Comparison of ENCODE assay signal across 10 mouse cellular contexts in the genomic region with DNA sequence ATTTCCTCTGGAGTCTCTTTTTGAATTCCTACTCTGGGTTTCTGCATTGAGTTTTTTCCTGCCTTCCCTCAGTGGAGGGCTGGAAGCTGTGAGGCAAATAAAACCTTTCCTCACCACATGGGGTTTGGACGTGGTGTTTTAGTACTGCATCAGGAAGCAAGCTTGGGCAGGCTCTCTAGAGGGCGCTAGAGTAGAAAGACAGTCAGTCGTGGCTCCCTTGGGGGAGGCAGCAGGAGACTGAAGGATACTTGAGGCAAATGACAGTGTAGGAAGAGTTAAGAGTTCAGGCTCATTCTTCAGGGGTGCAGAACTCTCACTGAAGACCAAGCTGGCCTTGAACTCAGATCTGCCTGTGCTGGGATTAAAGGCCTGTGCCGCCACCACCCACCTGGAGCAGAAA.
DNase-seq lines count a peak whose midpoint lies in the region; ATAC-seq and TF ChIP-seq lines count a peak whose summit lies in the region.
"Had no signal": no experiment of that assay in that cellular context is flagged by ENCODE, and none has a peak within 500 bp of the region (broad histone marks: within the 10 kb centered on the region; RNA-seq: fewer than 3 reads in every experiment).

No protein-coding gene starts in this region.

- peak; percentile 34 for TF ChIP-seq CTCF in forebrain, postnatal 0 days (IDR thresholded peaks at IDR 0.05; ENCODE audit: low read depth)
- TF ChIP-seq CTCF in stomach, postnatal 0 days (IDR thresholded peaks at IDR 0.05; ENCODE audit: low read depth) = peak; percentile 62

- TF ChIP-seq EP300 in stomach, postnatal 0 days (optimal IDR thresholded peaks at IDR 0.05) = no peak

- intact Hi-C loops in heart, postnatal 25 days (cut with DNase I) = no loop called here

- H3K27ac ChIP-seq in forebrain, postnatal 0 days (ENCODE audit: low read depth, low read length) = no peak overlapping the region
- H3K27ac ChIP-seq in forebrain, embryonic 14.5 days (ENCODE audit: low read depth, low read length) = no peak overlapping the region
- no peak overlapping the region for H3K27ac ChIP-seq in stomach, postnatal 0 days (replicated peaks)
- H3K27ac ChIP-seq in limb, embryonic 10.5 days = no peak overlapping the region
- H3K27ac ChIP-seq: forebrain, embryonic 12.5 days had no signal

- H3K4me2 ChIP-seq in forebrain, postnatal 0 days (ENCODE audit: low read depth) = no peak overlapping the region
- H3K4me2 ChIP-seq in forebrain, embryonic 14.5 days (ENCODE audit: low read length) = no peak overlapping the region
- H3K4me2 ChIP-seq in stomach, postnatal 0 days (replicated peaks; ENCODE audit: low read depth) = no peak overlapping the region
- H3K4me2 ChIP-seq: forebrain, embryonic 12.5 days had no signal

- 32% methylated on average over 4 of the region's 4 CpGs for WGBS in forebrain, postnatal 0 days
- WGBS in forebrain, embryonic 14.5 days = 32% methylated on average over 4 of the region's 4 CpGs
- WGBS in stomach, postnatal 0 days = 39% methylated on average over 4 of the region's 4 CpGs
- 43% methylated on average over 4 of the region's 4 CpGs for WGBS in limb, embryonic 10.5 days

- H3K27me3 ChIP-seq in forebrain, postnatal 0 days (ENCODE audit: insufficient read depth, low read length) = no peaks in the 10 kb centered on the region
- H3K27me3 ChIP-seq in forebrain, embryonic 14.5 days (replicated peaks; ENCODE audit: control insufficient read depth, insufficient read depth, low read length) = no peaks in the 10 kb centered on the region
- H3K27me3 ChIP-seq in stomach, postnatal 0 days (ENCODE audit: control insufficient read depth, insufficient read depth, low read length) = no peaks in the 10 kb centered on the region
- no peaks in the 10 kb centered on the region for H3K27me3 ChIP-seq in limb, embryonic 10.5 days (ENCODE audit: low read depth, poor library complexity, severe bottlenecking)
- H3K27me3 ChIP-seq: forebrain, embryonic 12.5 days had no signal

- no peak for DNase-seq in forebrain, postnatal 0 days
- no peak for DNase-seq in forebrain, embryonic 14.5 days (ENCODE audit: low spot score)
- DNase-seq in lung, postnatal 10 days = peak; percentile 40
- no peak for DNase-seq in lung, postnatal 25 days (ENCODE audit: low spot score)
- DNase-seq in brain, adult 2 months (ENCODE audit: low read depth, low spot score) = peak; percentile 36
- no peak for DNase-seq in stomach, postnatal 0 days (ENCODE audit: low spot score)
- no peak for DNase-seq in limb, embryonic 10.5 days (ENCODE audit: low spot score)
- DNase-seq in heart, postnatal 25 days (ENCODE audit: low spot score) = no peak
- DNase-seq: kidney, adult 8-10 months had no signal

- ATAC-seq in forebrain, postnatal 0 days = no peak
- ATAC-seq in forebrain, embryonic 14.5 days = no peak
- ATAC-seq in stomach, postnatal 0 days (ENCODE audit: low FRiP score, low TSS enrichment) = no peak

- H3K9ac ChIP-seq in forebrain, postnatal 0 days = no peak overlapping the region
- no peak overlapping the region for H3K9ac ChIP-seq in forebrain, embryonic 14.5 days (ENCODE audit: low read length)
- no peak overlapping the region for H3K9ac ChIP-seq in stomach, postnatal 0 days (ENCODE audit: low read length)
- H3K9ac ChIP-seq: forebrain, embryonic 12.5 days had no signal

- H3K9me3 ChIP-seq in forebrain, postnatal 0 days (ENCODE audit: low read length) = no peaks in the 10 kb centered on the region
- no peaks in the 10 kb centered on the region for H3K9me3 ChIP-seq in forebrain, embryonic 14.5 days (replicated peaks; ENCODE audit: control insufficient read depth, low read length)
- no peaks in the 10 kb centered on the region for H3K9me3 ChIP-seq in stomach, postnatal 0 days (ENCODE audit: control insufficient read depth, low read length)
- no peaks in the 10 kb centered on the region for H3K9me3 ChIP-seq in limb, embryonic 10.5 days (replicated peaks)
- H3K9me3 ChIP-seq: forebrain, embryonic 12.5 days had no signal

- no peaks in the 10 kb centered on the region for H3K36me3 ChIP-seq in forebrain, postnatal 0 days (ENCODE audit: insufficient read depth)
- no peaks in the 10 kb centered on the region for H3K36me3 ChIP-seq in forebrain, embryonic 14.5 days (ENCODE audit: control insufficient read depth, insufficient read depth, low read length)
- no peaks in the 10 kb centered on the region for H3K36me3 ChIP-seq in stomach, postnatal 0 days (ENCODE audit: control insufficient read depth, insufficient read depth, low read length)
- H3K36me3 ChIP-seq in limb, embryonic 10.5 days = no peaks in the 10 kb centered on the region
- H3K36me3 ChIP-seq: forebrain, embryonic 12.5 days had no signal

- no peak overlapping the region for H3K4me3 ChIP-seq in forebrain, postnatal 0 days (ENCODE audit: low read depth, low read length)
- H3K4me3 ChIP-seq in forebrain, embryonic 14.5 days (ENCODE audit: low read depth, low read length) = no peak overlapping the region
- H3K4me3 ChIP-seq in stomach, postnatal 0 days (ENCODE audit: low read depth, low read length) = no peak overlapping the region
- H3K4me3 ChIP-seq in limb, embryonic 10.5 days = no peak overlapping the region
- H3K4me3 ChIP-seq: forebrain, embryonic 12.5 days had no signal

- H3K4me1 ChIP-seq in forebrain, postnatal 0 days (ENCODE audit: insufficient read depth) = 0 out of 2 replicates have a peak, but pooled peaks cover 9% of the 10 kb centered on the region
- peaks cover 4% of the 10 kb centered on the region; the same call in 1 of the 2 replicates for H3K4me1 ChIP-seq in forebrain, embryonic 14.5 days (ENCODE audit: control insufficient read depth, insufficient read depth, low read length)
- no peaks in the 10 kb centered on the region for H3K4me1 ChIP-seq in stomach, postnatal 0 days (replicated peaks; ENCODE audit: control insufficient read depth, insufficient read depth)
- peaks cover 5% of the 10 kb centered on the region for H3K4me1 ChIP-seq in limb, embryonic 10.5 days
- H3K4me1 ChIP-seq: forebrain, embryonic 12.5 days had no signal

Comparison
In these comparisons a context has a peak if more than half of its experiments do, and no peak if none do; other contexts are left out.
1. DNase-seq: peak in lung, postnatal 10 days (single experiment) and brain, adult 2 months (single experiment); none in forebrain, postnatal 0 days (single experiment), forebrain, embryonic 14.5 days (single experiment), lung, postnatal 25 days (single experiment), stomach, postnatal 0 days (single experiment), limb, embryonic 10.5 days (single experiment) and heart, postnatal 25 days (single experiment).